Mouse (Mus musculus) liver, embryonic 14.5 days (tissue): ENCODE results near the gene Rragc. TPM values are rescaled to one million over a fixed set of nuclear protein-coding genes. Genes with fewer than 3 reads are reported as not detected.
A peak's percentile ranks its signal among the peaks of the same experiment; 100 is the strongest.
"Not testable (repeated sequence)": the region's sequence is repeated elsewhere in the genome, so short reads cannot be mapped to it uniquely, and the experiment has no call there.

ENCODE experiments used
- ATAC-seq: fragments of 200-750 bp; cut with Nextera tagmentation; 2 replicates; pipeline ENCODE4 v1.8.0; 2017; ENCODE audit warnings: moderate number of reproducible peaks, mild to moderate bottlenecking, moderate library complexity; ENCODE audit not compliant: insufficient read depth
- DNase-seq, 3 experiments: peaks; one replicate each; pipeline ENCODE4 v3.0.0-alpha.2; 2012 to 2013; ENCODE audit warnings: low read depth in 3 of 3, low spot score in 3 of 3
- H3K27ac ChIP-seq: fragments of 300-500 bp; sonication (generic); 2 replicates; pipeline ENCODE4 v1.5.1; 2014; ENCODE audit warnings: moderate library complexity, mild to moderate bottlenecking, control low read depth, inconsistent platforms
- H3K27me3 ChIP-seq: fragments of 300-500 bp; sonication (generic); 2 replicates; pipeline ENCODE4 v1.6.1; 2014; ENCODE audit warnings: mild to moderate bottlenecking, low read length, moderate library complexity; ENCODE audit not compliant: control insufficient read depth, insufficient read depth
- H3K36me3 ChIP-seq: fragments of 300-500 bp; sonication (generic); replicated peaks from 2 replicates; pipeline ENCODE4 v1.6.1; 2014; ENCODE audit warnings: low read depth; ENCODE audit not compliant: control insufficient read depth, insufficient read depth
- H3K4me1 ChIP-seq, 2 experiments: fragments of 200-500 bp in 1 of 2; fragments of 300-500 bp in 1 of 2; sonication (generic) in 1 of 2; replicated peaks; 2 replicates each; pipeline ENCODE4 v1.6.1; 2012 to 2014; ENCODE audit warnings: antibody characterized with exemption in 1 of 2, inconsistent platforms in 1 of 2, low read length in 1 of 2; ENCODE audit not compliant: control insufficient read depth in 2 of 2, insufficient read depth in 2 of 2
- H3K4me2 ChIP-seq: fragments of 300-500 bp; sonication (generic); 2 replicates; pipeline ENCODE4 v1.6.1; 2014; ENCODE audit warnings: low read depth, mild to moderate bottlenecking, control low read depth, moderate library complexity
- H3K4me3 ChIP-seq, 2 experiments: fragments of 200-500 bp in 1 of 2; fragments of 300-500 bp in 1 of 2; sonication (generic) in 1 of 2; 2 replicates each; pipeline ENCODE4 v1.5.1; 2012 to 2014; ENCODE audit warnings: low read depth in 2 of 2, low read length in 2 of 2, mild to moderate bottlenecking in 2 of 2, control low read depth in 1 of 2, inconsistent platforms in 1 of 2, moderate library complexity in 1 of 2; ENCODE audit not compliant: insufficient read depth in 1 of 2
- H3K9ac ChIP-seq: fragments of 300-500 bp; sonication (generic); replicated peaks from 2 replicates; pipeline ENCODE4 v1.6.1; 2014; ENCODE audit warnings: mild to moderate bottlenecking, control low read depth, moderate library complexity
- H3K9me3 ChIP-seq: fragments of 300-500 bp; sonication (generic); 2 replicates; pipeline ENCODE4 v1.6.1; 2016; ENCODE audit warnings: low read length, mixed read lengths; ENCODE audit not compliant: control insufficient read depth
- CTCF ChIP-seq: IDR thresholded peaks from 2 replicates; pipeline ENCODE4 v1.5.1; 2016; ENCODE audit warnings: antibody characterized with exemption, low read depth, control low read depth
- EP300 ChIP-seq: IDR thresholded peaks from 2 replicates; pipeline ENCODE4 v1.6.1; 2016; ENCODE audit warnings: antibody characterized with exemption, low read depth
- WGBS: fragments of 180-500 bp; shearing (Covaris S2); extraction: QIAGEN DNeasy Blood & Tissue Kit; methylation state at CpG from one replicate; pipeline ENCODE4 v1.1.7; 2014; ENCODE audit not compliant: insufficient replicate concordance; 5-methylcytosine and 5-hydroxymethylcytosine counted together
- polyA plus RNA-seq, 2 experiments: library from polyadenylated mRNA; depleted of rRNA in 1 of 2; stranded (reverse) in 1 of 2; unstranded in 1 of 2; fragments of >200 nt; fragmentation: Nextera tagmentation in 1 of 2; extraction: Ambion mirVana in 1 of 2; gene quantifications; 2 replicates each; pipeline versions ENCODE4 v1.2.1 to v1.2.3; 2012 to 2014

The Rragc gene
- polyA plus RNA-seq, 2 experiments, result 17.4 to 18.4 TPM

DNA sequence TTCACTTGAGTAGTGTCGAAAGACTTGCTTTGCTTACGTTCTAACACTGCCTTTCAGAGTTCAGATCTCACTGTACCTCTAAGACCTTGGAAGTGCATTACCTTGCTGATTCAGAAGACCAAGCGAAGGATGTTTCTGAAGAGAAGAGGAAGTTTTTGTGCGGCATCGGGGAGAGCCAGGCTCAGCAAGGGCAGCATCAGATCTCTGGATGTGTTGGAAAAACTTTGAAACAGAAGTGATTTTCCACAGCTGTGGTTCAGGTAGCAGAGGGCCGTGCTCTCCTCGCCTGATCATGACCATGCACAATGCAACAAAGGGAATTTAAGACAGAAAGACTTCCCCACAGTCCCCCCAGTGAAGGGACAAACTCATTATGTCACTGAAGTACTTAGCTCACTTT is 18.8 kb downstream of the Rragc start:
- H3K27ac ChIP-seq, result no peak overlapping the region
- TF ChIP-seq CTCF, result no peak
- no peak for TF ChIP-seq EP300
- peaks cover 19% of the 10 kb centered on the region for H3K36me3 ChIP-seq
- ATAC-seq (no peak), DNase-seq (no peak)
- H3K4me1 ChIP-seq, result no peaks in the 10 kb centered on the region
- H3K9me3 ChIP-seq, result no peaks in the 10 kb centered on the region
- WGBS, result 83% methylated on average over 7 of the region's 7 CpGs
- no peak overlapping the region for H3K4me3 ChIP-seq
- no peaks in the 10 kb centered on the region for H3K27me3 ChIP-seq
- no peak overlapping the region for H3K9ac ChIP-seq
- no peak overlapping the region for H3K4me2 ChIP-seq

DNA sequence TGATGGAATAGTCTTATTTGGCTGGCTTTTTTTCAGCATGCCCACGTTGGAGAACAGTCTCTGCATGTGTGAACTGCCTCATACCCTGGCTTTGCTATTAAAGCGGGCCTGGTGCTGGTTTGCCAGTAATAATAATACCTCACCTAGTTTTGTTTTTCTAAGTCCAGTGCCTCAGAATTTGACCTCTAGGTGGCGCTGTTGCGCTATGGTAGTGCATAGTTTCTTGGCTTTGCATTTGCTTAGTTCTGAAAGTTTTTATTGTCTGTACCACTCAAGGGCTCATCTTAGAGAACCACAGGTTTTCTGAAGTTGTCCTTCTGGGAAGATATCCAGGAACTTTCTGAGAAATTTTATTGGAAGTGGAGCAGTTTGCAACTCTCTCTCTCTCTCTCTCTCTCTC is 22.6 kb downstream of the Rragc start:
- H3K27ac ChIP-seq, result no peak overlapping the region
- H3K4me3 ChIP-seq, result no peak overlapping the region
- no peak overlapping the region for H3K9ac ChIP-seq
- ATAC-seq (no peak), DNase-seq (peak; percentile 41 to 54 (median 51))
- H3K9me3 ChIP-seq, result no peaks in the 10 kb centered on the region
- TF ChIP-seq CTCF (peak; percentile 82), EP300 (no peak)
- no peak overlapping the region for H3K4me2 ChIP-seq
- no peaks in the 10 kb centered on the region for H3K27me3 ChIP-seq
- peaks cover 9% of the 10 kb centered on the region for H3K36me3 ChIP-seq
- no peaks in the 10 kb centered on the region for H3K4me1 ChIP-seq
- 4% methylated on average over 4 of the region's 4 CpGs for WGBS

- not testable (repeated sequence) for H3K9me3 ChIP-seq, H3K27me3 ChIP-seq, ATAC-seq, H3K4me1 ChIP-seq, DNase-seq, H3K27ac ChIP-seq, H3K4me2 ChIP-seq, H3K9ac ChIP-seq, H3K36me3 ChIP-seq, H3K4me3 ChIP-seq
- WGBS, result 26% methylated on average over 7 of the region's 7 CpGs
These were observed 23.6 kb downstream of the Rragc start for GRCm38 (mm10) chr4:123940878-123941277.

- WGBS, result 74% methylated on average over 4 of the region's 4 CpGs
- DNase-seq (no peak), ATAC-seq (no peak)
- Histone ChIP-seq H3K36me3 (no peaks in the 10 kb centered on the region), H3K27me3 (no peaks in the 10 kb centered on the region), H3K9me3 (no peaks in the 10 kb centered on the region), H3K4me2 (no peak overlapping the region), H3K9ac (no peak overlapping the region), H3K4me1 (no peaks in the 10 kb centered on the region), H3K27ac (no peak overlapping the region), H3K4me3 (no peak overlapping the region)
- TF ChIP-seq EP300 (no peak), CTCF (no peak)
These were observed 29.5 kb downstream of the Rragc start for GRCm38 (mm10) chr4:123946701-123947100.

GRCm38 (mm10) chr4:123947149-123947548 is 29.9 kb downstream of the Rragc start:
- no peak for DNase-seq
- no peaks in the 10 kb centered on the region for H3K36me3 ChIP-seq
- H3K9ac ChIP-seq, result no peak overlapping the region
- H3K4me3 ChIP-seq, result no peak overlapping the region
- 56% methylated on average over 5 of the region's 5 CpGs for WGBS
- H3K4me2 ChIP-seq, result no peak overlapping the region
- H3K9me3 ChIP-seq, result no peaks in the 10 kb centered on the region
- no peaks in the 10 kb centered on the region for H3K4me1 ChIP-seq
- TF ChIP-seq CTCF (no peak), EP300 (no peak)
- no peaks in the 10 kb centered on the region for H3K27me3 ChIP-seq
- ATAC-seq, result no peak
- no peak overlapping the region for H3K27ac ChIP-seq
